Mouse (Mus musculus): ENCODE data around the gene Grin2d. TPM values are rescaled to one million over a fixed set of nuclear protein-coding genes. Genes with fewer than 3 reads are reported as not detected.

The Grin2d gene
- polyA plus RNA-seq, 1 experiment from 2014 or later: 0.37 TPM

DNA sequence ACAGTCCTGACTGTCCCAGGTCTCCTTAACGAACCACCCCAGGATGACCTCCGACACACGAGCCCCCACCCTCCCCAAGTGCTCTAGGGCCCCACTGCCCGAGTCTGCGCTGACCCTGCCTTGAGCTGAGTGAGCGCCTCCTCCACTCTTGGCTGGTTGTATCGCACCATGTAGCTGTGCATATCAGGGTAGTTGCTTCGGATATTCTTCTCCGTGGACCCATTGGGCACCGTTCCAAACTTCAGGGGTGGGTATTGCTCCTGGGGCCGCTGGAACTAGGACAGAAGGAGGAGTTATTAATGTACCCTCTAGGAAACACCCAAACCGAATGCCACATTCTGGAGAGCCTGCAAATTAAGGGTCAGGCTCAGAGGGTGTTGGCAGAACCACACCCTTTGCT, 25.1 kb downstream of the Grin2d start:
- no peak overlapping the region for H3K9ac ChIP-seq (ENCODE audit: low read length)
- DNase-seq (ENCODE audit: low spot score) (no peak), ATAC-seq (replicated peaks; ENCODE audit: low FRiP score, low TSS enrichment, low read depth) (no peak)
- H3K4me3 ChIP-seq (ENCODE audit: low read depth, low read length): no peak overlapping the region
- H3K9me3 ChIP-seq (ENCODE audit: control insufficient read depth, low read length): no peaks in the 10 kb centered on the region
- H3K36me3 ChIP-seq (ENCODE audit: control insufficient read depth, insufficient read depth, low read length): no peaks in the 10 kb centered on the region
- H3K4me2 ChIP-seq (ENCODE audit: low read length): no peak overlapping the region
- WGBS: 85% methylated on average over 12 of the region's 12 CpGs
- peaks cover 6% of the 10 kb centered on the region for H3K4me1 ChIP-seq (replicated peaks; ENCODE audit: control insufficient read depth, insufficient read depth, low read length)
- no peak overlapping the region for H3K27ac ChIP-seq (ENCODE audit: low read depth)
- peaks cover 15% of the 10 kb centered on the region; the same call in 1 of the 2 replicates for H3K27me3 ChIP-seq (replicated peaks; ENCODE audit: control insufficient read depth, insufficient read depth, low read length)

DNA sequence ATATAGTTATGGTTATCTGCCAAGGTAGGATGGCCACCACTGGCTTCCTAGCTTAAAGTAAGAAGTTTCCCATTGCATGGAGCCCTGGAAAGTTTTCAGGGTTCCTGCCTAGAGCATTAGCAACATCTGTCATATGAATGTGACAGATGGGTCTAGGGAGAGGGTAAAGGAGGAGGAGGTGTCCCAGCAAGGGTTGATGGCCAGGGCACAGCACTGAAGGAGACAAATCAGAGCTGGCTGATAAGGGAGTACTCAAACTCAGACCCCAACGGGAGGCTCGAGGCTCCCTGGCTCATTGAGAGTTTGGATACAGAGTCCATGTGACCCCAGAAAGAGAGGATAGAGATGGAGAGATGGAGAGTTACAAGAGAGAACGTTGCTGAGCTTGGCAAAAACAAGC, 27.5 kb downstream of the Grin2d start:
- no peak overlapping the region for H3K9ac ChIP-seq (ENCODE audit: low read length)
- no peaks in the 10 kb centered on the region for H3K27me3 ChIP-seq (replicated peaks; ENCODE audit: control insufficient read depth, insufficient read depth, low read length)
- H3K4me1 ChIP-seq (replicated peaks; ENCODE audit: control insufficient read depth, insufficient read depth, low read length): no peaks in the 10 kb centered on the region
- H3K36me3 ChIP-seq (ENCODE audit: control insufficient read depth, insufficient read depth, low read length): no peaks in the 10 kb centered on the region
- no peak overlapping the region for H3K4me3 ChIP-seq (ENCODE audit: low read depth, low read length)
- ATAC-seq (replicated peaks; ENCODE audit: low FRiP score, low TSS enrichment, low read depth): no peak
- WGBS: 72% methylated on average over 3 of the region's 3 CpGs
- H3K27ac ChIP-seq (ENCODE audit: low read depth): no peak overlapping the region
- no peak for DNase-seq (ENCODE audit: low spot score)
- H3K9me3 ChIP-seq (ENCODE audit: control insufficient read depth, low read length): no peaks in the 10 kb centered on the region
- no peak overlapping the region for H3K4me2 ChIP-seq (ENCODE audit: low read length)

GRCm38 (mm10) chr7:45848447-45849027, 29.6 kb downstream of the Grin2d start:
- Histone ChIP-seq H3K27ac (ENCODE audit: low read depth) (no peak overlapping the region), H3K4me2 (ENCODE audit: low read length) (no peak overlapping the region), H3K36me3 (ENCODE audit: control insufficient read depth, insufficient read depth, low read length) (no peaks in the 10 kb centered on the region), H3K9ac (ENCODE audit: low read length) (no peak overlapping the region), H3K4me3 (ENCODE audit: low read depth, low read length) (no peak overlapping the region), H3K4me1 (replicated peaks; ENCODE audit: control insufficient read depth, insufficient read depth, low read length) (no peaks in the 10 kb centered on the region), H3K9me3 (ENCODE audit: control insufficient read depth, low read length) (no peaks in the 10 kb centered on the region), H3K27me3 (replicated peaks; ENCODE audit: control insufficient read depth, insufficient read depth, low read length) (no peaks in the 10 kb centered on the region)
- WGBS: 8% methylated on average over 6 of the region's 6 CpGs
- no peak for DNase-seq (ENCODE audit: low spot score)
- no peak for ATAC-seq (replicated peaks; ENCODE audit: low FRiP score, low TSS enrichment, low read depth)

DNA sequence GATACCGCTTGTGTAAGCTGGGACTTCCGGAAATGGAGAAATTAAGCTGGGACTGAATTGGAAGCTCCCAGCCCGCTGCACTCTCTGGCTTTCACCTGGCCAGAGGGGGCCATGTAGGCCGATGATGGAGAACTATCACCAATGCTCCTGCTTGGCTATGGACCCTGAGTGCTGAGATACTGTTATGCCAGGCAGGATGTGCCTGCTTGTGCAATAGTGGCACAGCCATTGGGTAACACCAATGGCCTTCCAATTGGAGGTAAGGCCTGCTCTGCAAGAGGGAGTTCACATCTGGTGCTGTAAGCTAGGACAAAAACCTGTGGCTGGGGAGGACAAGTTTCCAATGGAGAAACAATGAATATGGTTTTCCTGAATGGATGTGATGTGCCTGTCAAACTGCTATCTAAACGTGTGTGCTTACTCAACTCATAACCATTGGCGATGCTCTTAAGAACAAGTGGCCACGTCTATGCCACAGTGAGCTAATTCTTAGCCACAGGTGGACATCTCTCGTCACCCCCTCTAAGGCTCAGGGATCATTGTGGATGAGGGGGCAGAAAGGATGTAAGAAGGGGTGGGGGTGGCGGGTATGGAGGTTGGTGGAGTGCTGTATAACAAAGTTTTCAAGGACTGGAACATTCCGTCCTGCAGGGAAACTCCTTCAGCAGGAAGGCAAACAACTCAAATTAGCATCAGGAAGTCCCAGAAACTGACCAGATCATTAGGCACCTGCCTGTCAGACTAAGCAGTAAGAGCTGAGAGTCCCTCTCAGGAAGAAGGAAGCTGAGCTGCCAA, 35.0 kb downstream of the Grin2d start:
- Histone ChIP-seq H3K27me3 (replicated peaks; ENCODE audit: control insufficient read depth, insufficient read depth, low read length) (0 out of 2 replicates have a peak, but pooled peaks cover 3% of the 10 kb centered on the region), H3K4me2 (ENCODE audit: low read length) (no peak overlapping the region), H3K9ac (ENCODE audit: low read length) (no peak overlapping the region), H3K4me1 (replicated peaks; ENCODE audit: control insufficient read depth, insufficient read depth, low read length) (no peaks in the 10 kb centered on the region), H3K9me3 (ENCODE audit: control insufficient read depth, low read length) (no peaks in the 10 kb centered on the region), H3K36me3 (ENCODE audit: control insufficient read depth, insufficient read depth, low read length) (no peaks in the 10 kb centered on the region), H3K27ac (ENCODE audit: low read depth) (no peak overlapping the region), H3K4me3 (ENCODE audit: low read depth, low read length) (no peak overlapping the region)
- no peak for ATAC-seq (replicated peaks; ENCODE audit: low FRiP score, low TSS enrichment, low read depth)
- WGBS: 89% methylated on average over 10 of the region's 10 CpGs
- no peak for DNase-seq (ENCODE audit: low spot score)

DNA sequence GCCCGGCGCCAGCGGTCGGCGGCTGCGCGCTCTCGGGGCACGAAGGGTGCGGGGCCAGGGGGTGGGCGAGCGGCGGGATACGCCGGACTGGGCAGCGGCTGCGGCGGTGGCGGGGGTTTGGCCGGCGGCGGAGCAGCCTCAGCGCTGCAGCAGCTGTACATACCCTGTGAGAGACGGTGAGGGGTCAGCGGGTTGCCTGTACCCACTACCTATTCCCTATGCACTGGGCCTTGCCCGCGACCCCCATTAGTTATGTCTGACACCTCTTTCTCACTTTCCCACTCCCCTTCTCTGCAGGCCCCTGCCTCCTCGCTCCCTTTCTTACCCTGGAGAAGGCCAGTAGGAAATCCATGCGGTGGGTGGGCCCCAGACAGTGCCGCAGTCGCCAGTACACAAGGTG, 44.3 kb downstream of the Grin2d start:
- H3K9ac ChIP-seq (ENCODE audit: low read length): 0 out of 2 replicates have a peak overlapping the region, but pooled peaks have one; percentile 13

DNA sequence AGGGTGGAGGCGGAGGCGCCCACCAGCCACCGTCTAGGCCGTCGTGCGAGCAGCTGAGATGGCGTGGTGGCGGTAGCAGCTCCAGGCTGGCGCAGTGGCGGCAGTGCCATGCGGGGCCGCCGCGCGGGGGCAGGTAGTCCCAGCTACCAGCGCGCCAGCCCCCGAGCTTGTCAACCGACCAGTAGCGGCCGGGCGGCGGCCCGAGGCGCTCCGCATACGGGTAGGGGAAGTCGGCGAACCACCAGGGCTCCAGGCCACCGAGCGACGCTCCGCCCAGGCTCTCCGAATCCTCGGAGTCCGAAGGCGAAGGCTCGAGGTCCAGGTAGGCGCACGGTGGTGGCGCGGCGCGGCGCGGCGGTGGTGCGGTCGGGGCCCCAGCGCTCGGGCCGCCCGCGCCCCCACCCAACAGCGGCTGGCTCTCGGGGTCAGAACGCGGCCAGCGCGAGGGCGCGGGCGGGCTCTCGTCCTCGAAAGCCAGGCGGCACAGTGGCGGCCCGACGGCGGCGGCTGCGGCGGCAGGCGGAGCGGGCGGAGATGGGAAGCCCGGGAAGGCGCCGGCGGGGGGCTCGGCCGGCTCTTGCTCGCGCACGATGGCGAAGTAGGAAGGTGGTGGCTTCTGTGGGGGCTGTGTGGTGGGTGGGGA, 44.9 kb downstream of the Grin2d start:
- ATAC-seq (replicated peaks; ENCODE audit: low FRiP score, low TSS enrichment, low read depth) (0 out of 2 replicates have a peak, but pooled peaks have one; percentile 5), DNase-seq (ENCODE audit: low spot score) (peak; percentile 66)
- Histone ChIP-seq H3K4me3 (ENCODE audit: low read depth, low read length) (peak overlapping the region; percentile 39), H3K4me1 (replicated peaks; ENCODE audit: control insufficient read depth, insufficient read depth, low read length) (peaks cover 12% of the 10 kb centered on the region), H3K27me3 (replicated peaks; ENCODE audit: control insufficient read depth, insufficient read depth, low read length) (peaks cover 52% of the 10 kb centered on the region), H3K9ac (ENCODE audit: low read length) (peak overlapping the region; percentile 13; the same call in 1 of the 2 replicates), H3K36me3 (ENCODE audit: control insufficient read depth, insufficient read depth, low read length) (peaks cover 13% of the 10 kb centered on the region), H3K9me3 (ENCODE audit: control insufficient read depth, low read length) (no peaks in the 10 kb centered on the region), H3K4me2 (ENCODE audit: low read length) (peak overlapping the region; percentile 50), H3K27ac (ENCODE audit: low read depth) (no peak overlapping the region)
- WGBS: under 1% methylated on average over 69 of the region's 86 CpGs

More for the DNA sequence above, 44.3 kb downstream of the Grin2d start:
- DNase-seq (ENCODE audit: low spot score): no peak
- peak overlapping the region; percentile 50 for H3K4me2 ChIP-seq (ENCODE audit: low read length)
- no peak for ATAC-seq (replicated peaks; ENCODE audit: low FRiP score, low TSS enrichment, low read depth)
- H3K4me3 ChIP-seq (ENCODE audit: low read depth, low read length): peak overlapping the region; percentile 39
- WGBS: 2% methylated on average over 29 of the region's 31 CpGs
- H3K27me3 ChIP-seq (replicated peaks; ENCODE audit: control insufficient read depth, insufficient read depth, low read length): peaks cover 52% of the 10 kb centered on the region
- no peaks in the 10 kb centered on the region for H3K9me3 ChIP-seq (ENCODE audit: control insufficient read depth, low read length)
- peaks cover 12% of the 10 kb centered on the region for H3K4me1 ChIP-seq (replicated peaks; ENCODE audit: control insufficient read depth, insufficient read depth, low read length)
- peaks cover 6% of the 10 kb centered on the region; the same call in 1 of the 2 replicates for H3K36me3 ChIP-seq (ENCODE audit: control insufficient read depth, insufficient read depth, low read length)
- no peak overlapping the region for H3K27ac ChIP-seq (ENCODE audit: low read depth)

GRCm38 (mm10) chr7:45832428-45832827, 45.8 kb downstream of the Grin2d start:
- H3K36me3 ChIP-seq (ENCODE audit: control insufficient read depth, insufficient read depth, low read length): peaks cover 21% of the 10 kb centered on the region
- ATAC-seq (replicated peaks; ENCODE audit: low FRiP score, low TSS enrichment, low read depth) (no peak), DNase-seq (ENCODE audit: low spot score) (no peak)
- H3K27ac ChIP-seq (ENCODE audit: low read depth): no peak overlapping the region
- peaks cover 12% of the 10 kb centered on the region for H3K4me1 ChIP-seq (replicated peaks; ENCODE audit: control insufficient read depth, insufficient read depth, low read length)
- peak overlapping the region; percentile 50 for H3K4me2 ChIP-seq (ENCODE audit: low read length)
- H3K4me3 ChIP-seq (ENCODE audit: low read depth, low read length): peak overlapping the region; percentile 39
- H3K9ac ChIP-seq (ENCODE audit: low read length): no peak overlapping the region
- WGBS: 10% methylated on average over 30 of the region's 30 CpGs
- peaks cover 52% of the 10 kb centered on the region for H3K27me3 ChIP-seq (replicated peaks; ENCODE audit: control insufficient read depth, insufficient read depth, low read length)
- H3K9me3 ChIP-seq (ENCODE audit: control insufficient read depth, low read length): no peaks in the 10 kb centered on the region

DNA sequence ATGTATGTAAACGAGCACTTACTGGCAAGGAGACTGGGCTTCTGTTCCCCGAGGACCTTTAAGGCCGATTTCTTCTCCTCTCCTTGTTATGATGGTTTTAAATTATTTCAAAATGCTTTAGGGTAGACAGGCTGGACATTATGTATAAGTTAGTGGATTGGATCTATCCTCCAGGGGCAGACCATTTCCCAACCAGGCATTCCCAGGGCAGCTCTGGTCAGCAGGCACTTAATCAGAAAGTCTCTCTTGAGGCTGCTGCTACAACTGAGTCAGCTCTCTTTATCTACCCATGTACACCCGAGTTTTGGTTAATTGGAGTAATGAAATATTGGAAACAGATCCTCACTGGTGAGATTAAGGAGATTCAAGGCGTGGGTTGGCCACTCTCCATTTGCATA, 47.1 kb downstream of the Grin2d start:
- no peaks in the 10 kb centered on the region for H3K9me3 ChIP-seq (ENCODE audit: control insufficient read depth, low read length)
- H3K9ac ChIP-seq (ENCODE audit: low read length): peak overlapping the region; percentile 64
- ATAC-seq (replicated peaks; ENCODE audit: low FRiP score, low TSS enrichment, low read depth) (peak; percentile 2; the same call in 1 of the 2 replicates), DNase-seq (ENCODE audit: low spot score) (no peak)
- peaks cover 48% of the 10 kb centered on the region for H3K27me3 ChIP-seq (replicated peaks; ENCODE audit: control insufficient read depth, insufficient read depth, low read length)
- peak overlapping the region; percentile 75 for H3K4me3 ChIP-seq (ENCODE audit: low read depth, low read length)
- H3K4me2 ChIP-seq (ENCODE audit: low read length): peak overlapping the region; percentile 65
- 15% methylated on average over 5 of the region's 5 CpGs for WGBS
- H3K27ac ChIP-seq (ENCODE audit: low read depth): no peak overlapping the region
- peaks cover 12% of the 10 kb centered on the region for H3K4me1 ChIP-seq (replicated peaks; ENCODE audit: control insufficient read depth, insufficient read depth, low read length)
- peaks cover 33% of the 10 kb centered on the region for H3K36me3 ChIP-seq (ENCODE audit: control insufficient read depth, insufficient read depth, low read length)

Data from intestine, embryonic 14.5 days (tissue).